Comparison of ENCODE assay signal across 9 mouse cellular contexts in genomic region chr11:108910328-108910886, GRCm38 (mm10). TPM values are rescaled to one million over a fixed set of nuclear protein-coding genes. Genes with fewer than 3 reads are reported as not detected.
DNase-seq lines count a peak whose midpoint lies in the region; ATAC-seq lines count a peak whose summit lies in the region.
"Had no signal": no experiment of that assay in that cellular context is flagged by ENCODE, and none has a peak within 500 bp of the region (broad histone marks: within the 10 kb centered on the region; RNA-seq: fewer than 3 reads in every experiment).

No protein-coding gene starts in this region.

- peaks cover 10 to 17% of the 10 kb centered on the region in 2 experiments; a peak in 3 of 4 replicates for H3K4me1 ChIP-seq in heart, embryonic 14.5 days (ENCODE audit: control insufficient read depth in 2 of 2, insufficient read depth in 2 of 2, low read length in 2 of 2)
- peaks cover 32% of the 10 kb centered on the region for H3K4me1 ChIP-seq in embryonic facial prominence, embryonic 10.5 days
- peaks cover 33% of the 10 kb centered on the region for H3K4me1 ChIP-seq in limb, embryonic 13.5 days

- intact Hi-C loops in heart, postnatal 10 days (cut with DNase I), result no loop called here

- peaks cover 17% of the 10 kb centered on the region for H3K27me3 ChIP-seq in heart, embryonic 14.5 days (ENCODE audit: control insufficient read depth, insufficient read depth, low read length)
- peaks cover 54% of the 10 kb centered on the region for H3K27me3 ChIP-seq in embryonic facial prominence, embryonic 10.5 days (replicated peaks; ENCODE audit: low read depth, poor library complexity, severe bottlenecking)
- H3K27me3 ChIP-seq in limb, embryonic 13.5 days, result 0 out of 2 replicates have a peak, but pooled peaks cover 9% of the 10 kb centered on the region

- peak overlapping the region; percentile 68 for H3K4me2 ChIP-seq in heart, embryonic 14.5 days (ENCODE audit: low read length)
- H3K4me2 ChIP-seq in limb, embryonic 13.5 days (replicated peaks), result peak overlapping the region; percentile 56

- no peaks in the 10 kb centered on the region for H3K36me3 ChIP-seq in heart, embryonic 14.5 days (ENCODE audit: control insufficient read depth, insufficient read depth, low read length)
- no peaks in the 10 kb centered on the region for H3K36me3 ChIP-seq in embryonic facial prominence, embryonic 10.5 days (replicated peaks)
- H3K36me3 ChIP-seq in limb, embryonic 13.5 days, result no peaks in the 10 kb centered on the region

- no peak overlapping the region for H3K27ac ChIP-seq in heart, embryonic 14.5 days (replicated peaks in 1 of 2; ENCODE audit: control insufficient read depth in 1 of 2, insufficient read depth in 1 of 2, low read depth in 2 of 2, low read length in 2 of 2)
- H3K27ac ChIP-seq in embryonic facial prominence, embryonic 10.5 days (replicated peaks), result no peak overlapping the region
- H3K27ac ChIP-seq in limb, embryonic 13.5 days, result no peak overlapping the region

- no peaks in the 10 kb centered on the region for H3K9me3 ChIP-seq in heart, embryonic 14.5 days (ENCODE audit: control insufficient read depth, low read length)
- H3K9me3 ChIP-seq in embryonic facial prominence, embryonic 10.5 days, result 0 out of 2 replicates have a peak, but pooled peaks cover 2% of the 10 kb centered on the region
- H3K9me3 ChIP-seq in limb, embryonic 13.5 days, result 0 out of 2 replicates have a peak, but pooled peaks cover 3% of the 10 kb centered on the region

- 2% methylated on average over 14 of the region's 14 CpGs for WGBS in heart, embryonic 14.5 days
- WGBS in embryonic facial prominence, embryonic 10.5 days, result 2% methylated on average over 14 of the region's 14 CpGs
- 9% methylated on average over 14 of the region's 14 CpGs for WGBS in limb, embryonic 13.5 days

- no peak for DNase-seq in heart, postnatal 10 days
- DNase-seq in embryonic facial prominence, embryonic 10.5 days (ENCODE audit: low spot score), result peak; percentile 38
- no peak for DNase-seq in right cerebral cortex, postnatal 25 days
- DNase-seq in retina, postnatal 1 day, result no peak

- H3K4me3 ChIP-seq in heart, embryonic 14.5 days (ENCODE audit: control insufficient read depth in 1 of 2, insufficient read depth in 1 of 2, low read depth in 1 of 2, low read length in 2 of 2), result peak overlapping the region in 1 of 2 experiments; percentile 26; a peak in 3 of 4 replicates
- peak overlapping the region; percentile 46 for H3K4me3 ChIP-seq in embryonic facial prominence, embryonic 10.5 days
- H3K4me3 ChIP-seq in limb, embryonic 13.5 days, result 0 out of 2 replicates have a peak overlapping the region, but pooled peaks have one; percentile 3

- peak overlapping the region; percentile 6; the same call in 1 of the 2 replicates for H3K9ac ChIP-seq in heart, embryonic 14.5 days (ENCODE audit: low read length)
- H3K9ac ChIP-seq in limb, embryonic 13.5 days, result 0 out of 2 replicates have a peak overlapping the region, but pooled peaks have one; percentile 31

- no peak for ATAC-seq in heart, embryonic 14.5 days (ENCODE audit: insufficient number of reproducible peaks, insufficient read depth, low FRiP score, low read depth)
- peak; percentile 13 for ATAC-seq in CD4-positive, CD25-positive, alpha-beta regulatory T cell, adult 4 months
- no peak for ATAC-seq in limb, embryonic 13.5 days (ENCODE audit: low FRiP score, low read depth)
- ATAC-seq in erythroid progenitor cell, adult 5-6 weeks (replicated peaks; ENCODE audit: low FRiP score, poor library complexity, severe bottlenecking), result no peak

RNA-seq across cellular contexts. Expression of gene Axin2, which starts 9.7 kb away (rescaled TPM):
- polyA plus RNA-seq in heart, embryonic 14.5 days (2014; fragmentation: Nextera tagmentation; extraction: Ambion mirVana), result 0.93 and 2.6 TPM in 2 replicates
- total RNA-seq in heart, postnatal 10 days (2021), result 1 to 10 TPM; 5.4 to 6.0 TPM
- 10 to 100 TPM in 1 of 2 experiments, 1 to 10 TPM in 1; 4.4 to 10.5 TPM for polyA plus RNA-seq in CD4-positive, CD25-positive, alpha-beta regulatory T cell, adult 4 months (2017; shearing (Covaris generic))
- polyA plus RNA-seq in embryonic facial prominence, embryonic 10.5 days (2016; fragmentation: Nextera tagmentation; extraction: Ambion mirVana), result 12.7 and 15.3 TPM in 2 replicates
- 18.1 and 19.7 TPM in 2 replicates for polyA plus RNA-seq in limb, embryonic 13.5 days (2015; fragmentation: Nextera tagmentation; extraction: Ambion mirVana)
- 0.72 and 2.9 TPM in 2 replicates for total RNA-seq in erythroid progenitor cell, adult 5-6 weeks (2015; ENCODE audit: low replicate concordance)
- 0.77 TPM in 1 of 2 replicates, not detected in the other for total RNA-seq in erythroid progenitor cell, adult 5-6 weeks (2017; ENCODE audit: low replicate concordance)
- total RNA-seq: MEL had no signal
